Mouse (Mus musculus) myocyte (in vitro differentiated cells): ENCODE results near the gene T2.

Experiments
- CEBPB ChIP-seq: IDR thresholded peaks from 2 replicates; pipeline ENCODE4 v1.6.1; 2011; ENCODE audit warnings: mild to moderate bottlenecking, moderate library complexity; ENCODE audit not compliant: poor library complexity, insufficient read depth, severe bottlenecking
- E2F4 ChIP-seq: IDR thresholded peaks from one replicate; pipeline ENCODE4 v1.6.1; 2011; ENCODE audit warnings: mild to moderate bottlenecking, control low read depth, moderate library complexity; ENCODE audit not compliant: insufficient read depth
- MYOD1 ChIP-seq, 3 experiments: IDR thresholded peaks; one replicate each; pipeline ENCODE4 v1.6.1; 2011; ENCODE audit warnings: control low read depth in 2 of 3, low read depth in 2 of 3, mild to moderate bottlenecking in 2 of 3, moderate library complexity in 1 of 3; ENCODE audit not compliant: insufficient read length in 2 of 3, control insufficient read depth in 1 of 3
- MYOG ChIP-seq, 3 experiments: IDR thresholded peaks; one replicate each; pipeline ENCODE4 v1.6.1; 2011; ENCODE audit warnings: control low read depth in 2 of 3, low read depth in 2 of 3, mild to moderate bottlenecking in 2 of 3; ENCODE audit not compliant: insufficient read length in 2 of 3, control insufficient read depth in 1 of 3, insufficient read depth in 1 of 3
- POLR2A ChIP-seq: IDR thresholded peaks from one replicate; pipeline ENCODE4 v1.6.1; 2011; ENCODE audit warnings: low read depth, mild to moderate bottlenecking, control low read depth, moderate library complexity; ENCODE audit not compliant: insufficient read length
- POLR2AphosphoS2 ChIP-seq: IDR thresholded peaks from one replicate; pipeline ENCODE4 v1.6.1; 2011; ENCODE audit warnings: low read depth, control low read depth; ENCODE audit not compliant: insufficient read length
- SRF ChIP-seq: IDR thresholded peaks from one replicate; pipeline ENCODE4 v1.6.1; 2011; ENCODE audit warnings: low read depth; ENCODE audit not compliant: control insufficient read depth, insufficient read length
- TCF12 ChIP-seq: IDR thresholded peaks from one replicate; pipeline ENCODE4 v1.6.1; 2011; ENCODE audit warnings: mild to moderate bottlenecking, control low read depth; ENCODE audit not compliant: poor library complexity, insufficient read depth, severe bottlenecking
- TCF3 ChIP-seq: IDR thresholded peaks from one replicate; pipeline ENCODE4 v1.6.1; 2011; ENCODE audit warnings: low read depth, control low read depth; ENCODE audit not compliant: insufficient read length
- USF1 ChIP-seq: IDR thresholded peaks from one replicate; pipeline ENCODE4 v1.6.1; 2011; ENCODE audit warnings: low read depth, mild to moderate bottlenecking, control low read depth, moderate library complexity

GRCm38 (mm10) chr17:8433978-8434960 is 78.5 kb downstream of the T2 start, which contains the start of gene T:
- no peak for TF ChIP-seq USF1
- TF ChIP-seq POLR2A = no peak
- no peak for TF ChIP-seq E2F4
- no peak for TF ChIP-seq POLR2AphosphoS2
- no peak for TF ChIP-seq MYOG (IDR thresholded peaks at IDR 0.05; ENCODE audit: control insufficient read depth in 1 of 3, insufficient read depth in 1 of 3, insufficient read length in 2 of 3, low read depth in 2 of 3)
- TF ChIP-seq SRF = no peak
- TF ChIP-seq TCF3 = no peak
- TF ChIP-seq CEBPB = no peak
- no peak for TF ChIP-seq TCF12
- TF ChIP-seq MYOD1 (IDR thresholded peaks at IDR 0.05; ENCODE audit: control insufficient read depth in 1 of 3, insufficient read length in 2 of 3, low read depth in 2 of 3) = no peak
